Mouse (Mus musculus): ENCODE results near the gene Nbea. TPM values are rescaled to one million over a fixed set of nuclear protein-coding genes. Genes with fewer than 3 reads are reported as not detected.

Nbea gene
- polyA plus RNA-seq, 1 experiment from 2014 or later: 6.0 TPM

DNA sequence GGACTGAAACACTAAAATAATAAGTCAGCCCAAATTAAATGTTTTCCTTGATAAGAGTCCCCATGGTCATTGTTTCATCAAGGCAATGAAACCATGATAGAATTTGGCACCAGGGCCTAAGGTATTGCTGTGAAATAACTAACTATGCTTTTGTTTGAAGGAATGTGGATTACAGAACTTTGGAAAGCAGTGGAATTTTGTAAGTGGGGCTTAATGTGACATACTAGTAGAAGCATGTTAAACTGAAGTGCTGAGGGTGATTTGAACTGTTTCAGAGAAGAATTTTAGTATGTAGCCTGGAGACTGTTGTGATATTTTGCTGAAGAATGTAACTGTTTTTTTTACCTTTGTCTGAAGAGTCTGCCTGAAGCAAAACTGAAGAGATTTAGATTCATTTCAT is 66.9 kb downstream of the Nbea start:
- Histone ChIP-seq H3K4me2 (no peak overlapping the region), H3K4me1 (no peaks in the 10 kb centered on the region), H3K9ac (no peak overlapping the region), H3K36me3 (no peaks in the 10 kb centered on the region), H3K27ac (no peak overlapping the region), H3K4me3 (no peak overlapping the region), H3K9me3 (0 out of 2 replicates have a peak, but pooled peaks cover 5% of the 10 kb centered on the region), H3K27me3 (no peaks in the 10 kb centered on the region)
- ATAC-seq (ENCODE audit: borderline replicate concordance, extremely low read depth, low FRiP score, low TSS enrichment): no peak

DNA sequence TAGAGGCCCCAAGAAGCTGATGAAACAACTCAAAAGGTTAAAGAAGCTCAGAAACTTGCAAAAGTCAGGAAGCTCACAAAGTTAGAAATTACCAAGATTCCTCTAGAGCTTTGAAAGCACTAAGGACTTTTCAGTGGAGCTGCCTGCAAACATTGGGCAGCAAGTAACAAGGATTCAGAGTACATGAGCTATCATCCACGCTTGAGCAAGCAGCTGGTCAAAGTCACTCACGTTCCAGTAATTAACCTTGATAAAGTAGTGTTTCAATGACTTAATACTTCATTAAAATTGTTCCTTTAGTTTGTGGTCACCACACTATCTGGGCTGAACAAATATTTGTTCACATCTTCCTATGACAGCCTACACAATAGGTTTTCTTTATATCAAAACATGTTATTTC is 75.4 kb downstream of the Nbea start:
- 47% methylated on average over 2 of the region's 2 CpGs for WGBS

DNA sequence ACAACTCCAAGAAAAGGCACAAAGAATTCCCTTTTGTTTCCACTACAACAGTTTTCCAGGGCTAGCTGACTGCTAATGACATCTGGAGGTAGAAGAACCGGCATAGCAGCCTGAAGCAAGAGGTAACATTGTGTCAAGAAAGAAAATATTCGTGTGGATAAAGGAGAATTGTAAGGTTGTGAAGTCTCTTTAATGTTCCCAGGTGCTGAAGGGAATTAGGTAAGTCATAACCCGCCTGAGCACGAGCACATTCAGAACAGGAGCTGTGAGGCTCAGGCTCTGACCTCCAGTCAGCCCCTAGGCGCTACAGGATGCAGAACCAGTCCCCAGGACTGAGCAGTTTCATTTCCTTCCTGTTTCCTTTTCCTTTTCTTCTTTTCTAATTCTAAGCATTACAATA is 86.4 kb downstream of the Nbea start:
- Histone ChIP-seq H3K4me3 (no peak overlapping the region), H3K27me3 (no peaks in the 10 kb centered on the region), H3K9me3 (no peaks in the 10 kb centered on the region), H3K36me3 (no peaks in the 10 kb centered on the region), H3K4me1 (peaks cover 3% of the 10 kb centered on the region; the same call in 1 of the 2 replicates), H3K4me2 (no peak overlapping the region), H3K9ac (no peak overlapping the region), H3K27ac (0 out of 2 replicates have a peak overlapping the region, but pooled peaks have one; percentile 6)
- 30% methylated on average over 5 of the region's 5 CpGs for WGBS
- no peak for ATAC-seq (ENCODE audit: borderline replicate concordance, extremely low read depth, low FRiP score, low TSS enrichment)

More for the DNA sequence above, 75.4 kb downstream of the Nbea start:
- Histone ChIP-seq H3K4me1 (no peaks in the 10 kb centered on the region), H3K27me3 (no peaks in the 10 kb centered on the region), H3K4me3 (no peak overlapping the region), H3K4me2 (no peak overlapping the region), H3K9me3 (no peaks in the 10 kb centered on the region), H3K27ac (no peak overlapping the region), H3K9ac (no peak overlapping the region), H3K36me3 (no peaks in the 10 kb centered on the region)
- no peak for ATAC-seq (ENCODE audit: borderline replicate concordance, extremely low read depth, low FRiP score, low TSS enrichment)

DNA sequence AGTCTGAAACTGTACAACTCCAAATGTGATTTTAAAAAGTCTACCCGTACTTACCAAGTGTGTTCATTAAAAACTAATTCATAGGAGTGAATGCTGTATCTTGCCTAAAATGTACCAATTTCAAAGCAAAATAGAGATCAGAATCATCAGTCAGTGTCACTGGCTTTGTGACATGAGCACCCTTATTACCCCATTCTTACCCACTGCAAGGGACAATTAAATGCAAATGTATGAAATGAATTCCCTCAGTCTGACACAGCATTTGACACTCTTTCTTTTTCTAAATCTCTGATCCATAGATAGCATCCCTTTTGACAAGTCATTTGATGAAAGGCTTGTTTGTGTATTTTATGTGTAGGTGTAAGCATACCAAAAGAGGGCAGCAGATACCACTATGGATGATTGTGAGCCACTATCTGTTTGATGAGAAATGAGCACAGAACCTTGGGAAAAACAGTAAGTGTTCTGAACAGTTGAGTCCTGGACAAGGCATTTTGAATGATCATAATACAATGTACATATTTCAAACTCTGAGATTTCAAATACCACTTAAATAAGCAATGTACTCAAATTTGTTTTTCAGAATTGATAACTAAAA is 104.4 kb downstream of the Nbea start:
- Histone ChIP-seq H3K36me3 (no peaks in the 10 kb centered on the region), H3K9me3 (no peaks in the 10 kb centered on the region), H3K4me1 (no peaks in the 10 kb centered on the region), H3K4me3 (no peak overlapping the region), H3K4me2 (no peak overlapping the region), H3K9ac (no peak overlapping the region), H3K27ac (no peak overlapping the region), H3K27me3 (no peaks in the 10 kb centered on the region)
- WGBS: 86% methylated on average over 1 of the region's 1 CpGs
- ATAC-seq (ENCODE audit: borderline replicate concordance, extremely low read depth, low FRiP score, low TSS enrichment): no peak

DNA sequence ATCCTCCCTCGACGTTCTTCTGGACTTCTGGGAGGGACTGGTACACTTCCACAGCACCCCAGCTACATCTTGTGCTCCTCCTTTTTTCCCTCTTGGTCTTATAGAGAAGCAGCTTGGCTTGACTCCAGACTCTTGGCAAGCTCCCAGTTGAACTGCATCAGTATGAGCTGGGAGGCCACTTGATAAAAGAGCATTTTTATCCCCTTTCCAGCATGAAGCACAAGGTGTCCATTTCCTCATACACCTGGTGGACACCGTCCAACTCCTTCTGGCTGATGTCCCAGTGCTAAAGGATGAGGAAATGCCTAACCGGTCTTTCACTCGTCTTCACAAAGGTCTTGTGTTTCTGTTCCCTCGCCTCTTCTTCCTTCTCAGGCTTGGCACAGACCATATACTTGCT is 115.7 kb downstream of the Nbea start:
- 0 out of 2 replicates have a peak overlapping the region, but pooled peaks have one; percentile 5 for H3K27ac ChIP-seq
- H3K4me1 ChIP-seq: peaks cover 6% of the 10 kb centered on the region; the same call in 1 of the 2 replicates
- no peaks in the 10 kb centered on the region for H3K9me3 ChIP-seq
- ATAC-seq (ENCODE audit: borderline replicate concordance, extremely low read depth, low FRiP score, low TSS enrichment): peak; percentile 67; the same call in 1 of the 2 replicates
- H3K4me3 ChIP-seq: no peak overlapping the region
- no peak overlapping the region for H3K4me2 ChIP-seq
- H3K9ac ChIP-seq: no peak overlapping the region
- 50% methylated on average over 6 of the region's 6 CpGs for WGBS
- H3K36me3 ChIP-seq: no peaks in the 10 kb centered on the region
- H3K27me3 ChIP-seq: no peaks in the 10 kb centered on the region

DNA sequence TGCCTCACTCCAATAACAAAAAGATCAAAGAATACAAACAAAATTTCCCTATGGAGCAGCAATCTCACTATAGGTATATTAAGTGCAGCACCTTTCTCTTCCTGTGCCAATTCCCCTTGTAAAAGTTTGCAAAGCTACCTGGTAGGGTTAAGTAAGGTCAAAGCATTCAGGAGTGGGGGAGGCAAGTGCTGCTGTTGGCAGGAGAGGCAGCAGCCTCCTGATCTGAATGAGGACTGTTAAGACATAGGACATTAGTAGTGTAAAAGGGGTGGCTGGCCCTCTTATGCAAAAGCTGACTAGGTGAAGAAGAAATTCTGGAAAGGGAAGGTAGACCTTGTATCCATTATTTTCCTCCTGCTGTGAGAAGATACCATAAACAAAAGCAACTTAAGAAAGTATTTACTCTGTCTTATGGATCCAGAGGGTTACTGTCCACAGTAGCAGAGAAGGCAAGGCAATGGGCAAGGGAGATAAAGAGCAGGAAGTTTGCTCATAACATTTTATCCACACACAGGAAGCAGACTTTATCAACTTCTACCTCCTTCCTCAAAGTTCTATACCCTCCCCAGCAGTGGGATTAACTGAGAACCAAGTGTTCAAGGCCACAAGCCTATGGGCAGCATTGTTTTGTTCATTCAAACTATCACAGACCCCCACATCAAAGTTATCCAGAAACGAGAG is 117.0 kb downstream of the Nbea start:
- Histone ChIP-seq H3K4me2 (no peak overlapping the region), H3K36me3 (no peaks in the 10 kb centered on the region), H3K27me3 (no peaks in the 10 kb centered on the region), H3K27ac (no peak overlapping the region), H3K9me3 (no peaks in the 10 kb centered on the region), H3K4me1 (peaks cover 6% of the 10 kb centered on the region; the same call in 1 of the 2 replicates), H3K4me3 (no peak overlapping the region), H3K9ac (no peak overlapping the region)
- no peak for ATAC-seq (ENCODE audit: borderline replicate concordance, extremely low read depth, low FRiP score, low TSS enrichment)
- WGBS: 83% methylated on average over 1 of the region's 1 CpGs

DNA sequence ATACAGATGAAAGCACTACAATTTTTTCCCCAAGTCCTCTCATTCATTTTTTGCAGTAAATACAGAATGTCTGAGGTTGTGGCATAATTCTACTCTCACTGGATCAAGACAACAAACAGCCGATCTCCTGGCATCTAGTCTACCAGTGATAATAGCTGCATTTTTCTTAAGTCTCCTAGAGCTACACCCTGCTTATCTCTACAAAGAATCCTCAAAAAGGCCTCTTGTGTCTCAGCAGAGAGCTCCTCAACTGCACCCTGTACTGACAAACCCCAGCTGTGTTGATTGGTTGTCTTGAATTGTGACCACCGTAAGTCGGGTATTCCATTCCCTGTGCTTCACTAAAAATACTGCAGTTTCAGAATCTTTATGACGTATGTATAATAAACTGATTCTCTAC is 118.3 kb downstream of the Nbea start:
- Histone ChIP-seq H3K4me2 (no peak overlapping the region), H3K36me3 (no peaks in the 10 kb centered on the region), H3K9ac (no peak overlapping the region), H3K4me3 (no peak overlapping the region), H3K27ac (no peak overlapping the region), H3K4me1 (peaks cover 6% of the 10 kb centered on the region; the same call in 1 of the 2 replicates), H3K9me3 (no peaks in the 10 kb centered on the region), H3K27me3 (no peaks in the 10 kb centered on the region)
- no peak for ATAC-seq (ENCODE audit: borderline replicate concordance, extremely low read depth, low FRiP score, low TSS enrichment)
- WGBS: 68% methylated on average over 4 of the region's 4 CpGs

DNA sequence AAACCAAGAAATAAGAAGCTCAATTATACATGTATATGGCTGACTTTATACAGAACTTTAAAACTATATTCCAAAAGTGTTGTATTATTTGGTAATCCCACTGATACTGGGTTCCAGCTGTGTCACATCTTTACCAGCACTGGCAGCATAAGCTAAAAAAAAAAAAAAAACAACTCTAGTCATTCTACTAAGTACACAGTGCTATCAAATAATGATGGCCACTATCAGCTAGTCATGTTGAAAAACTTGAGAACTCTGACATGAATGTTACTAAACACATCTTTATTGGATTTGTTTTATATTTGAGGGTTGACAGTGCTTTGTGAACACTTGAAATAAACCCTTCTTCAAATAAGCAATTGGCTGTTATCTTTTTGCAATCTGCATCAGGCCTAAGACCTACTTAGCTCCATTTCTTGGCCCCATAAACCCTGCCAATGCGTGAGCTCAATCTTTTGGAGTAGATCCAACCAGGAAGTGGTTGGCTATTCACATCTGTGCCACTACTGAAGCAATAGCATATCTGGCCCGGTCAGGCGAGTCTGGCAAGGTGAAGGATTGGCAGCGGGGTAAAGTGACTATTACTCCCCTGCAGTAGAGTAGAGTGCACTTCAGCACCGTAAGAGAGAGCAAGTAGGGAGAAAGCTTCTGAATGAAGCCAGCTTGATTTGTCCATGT is 137.7 kb downstream of the Nbea start:
- H3K9ac ChIP-seq: no peak overlapping the region
- no peaks in the 10 kb centered on the region for H3K27me3 ChIP-seq
- 48% methylated on average over 5 of the region's 5 CpGs for WGBS
- no peak overlapping the region for H3K4me2 ChIP-seq
- no peak overlapping the region for H3K4me3 ChIP-seq
- H3K27ac ChIP-seq: no peak overlapping the region
- H3K36me3 ChIP-seq: no peaks in the 10 kb centered on the region
- peak; percentile 74; the same call in 1 of the 2 replicates for ATAC-seq (ENCODE audit: borderline replicate concordance, extremely low read depth, low FRiP score, low TSS enrichment)
- H3K4me1 ChIP-seq: 0 out of 2 replicates have a peak, but pooled peaks cover 5% of the 10 kb centered on the region
- H3K9me3 ChIP-seq: no peaks in the 10 kb centered on the region

DNA sequence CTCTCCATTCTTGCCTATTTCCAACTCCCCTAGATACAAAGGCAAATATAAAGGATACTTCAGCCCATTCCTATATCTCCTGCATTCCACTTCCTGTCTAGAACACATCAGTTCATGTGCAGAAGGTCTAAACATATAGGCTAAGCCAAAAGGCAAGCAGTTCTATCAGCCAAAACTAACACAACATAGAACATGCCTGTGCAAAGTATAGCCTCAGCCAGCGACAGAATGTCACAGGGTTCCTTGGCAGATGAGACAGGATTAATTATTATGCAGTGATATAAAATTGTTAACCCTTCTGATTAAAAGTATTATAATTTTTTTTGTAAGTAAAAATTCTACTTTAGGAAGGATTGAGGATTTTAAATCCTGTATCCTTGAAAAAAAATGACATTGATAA is 140.4 kb downstream of the Nbea start:
- Histone ChIP-seq H3K36me3 (no peaks in the 10 kb centered on the region), H3K4me3 (no peak overlapping the region), H3K9ac (no peak overlapping the region), H3K27me3 (no peaks in the 10 kb centered on the region), H3K27ac (no peak overlapping the region), H3K4me1 (0 out of 2 replicates have a peak, but pooled peaks cover 5% of the 10 kb centered on the region), H3K4me2 (no peak overlapping the region), H3K9me3 (no peaks in the 10 kb centered on the region)
- ATAC-seq (ENCODE audit: borderline replicate concordance, extremely low read depth, low FRiP score, low TSS enrichment): no peak
- 76% methylated on average over 1 of the region's 1 CpGs for WGBS

DNA sequence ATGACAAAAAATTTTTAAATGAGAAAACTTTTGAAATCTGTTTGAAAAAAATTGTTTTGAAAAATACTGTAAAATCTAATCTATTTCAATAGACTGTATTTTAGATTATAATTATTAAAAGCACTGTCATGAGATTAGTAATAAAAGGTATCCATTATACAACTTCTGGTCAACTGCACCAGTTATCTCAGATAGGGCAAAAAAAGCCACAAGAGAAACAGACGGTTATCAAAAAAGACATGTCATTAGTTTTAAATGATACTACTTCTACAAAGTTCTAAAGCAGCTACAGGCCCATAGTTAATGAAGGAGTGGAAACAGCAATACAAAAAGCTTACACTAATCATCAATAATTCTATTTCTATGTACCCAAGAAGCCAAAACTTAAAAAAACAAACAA is 144.0 kb downstream of the Nbea start:
- Histone ChIP-seq H3K4me3 (no peak overlapping the region), H3K27ac (no peak overlapping the region), H3K9me3 (no peaks in the 10 kb centered on the region), H3K27me3 (no peaks in the 10 kb centered on the region), H3K36me3 (no peaks in the 10 kb centered on the region), H3K4me1 (no peaks in the 10 kb centered on the region), H3K4me2 (no peak overlapping the region), H3K9ac (no peak overlapping the region)
- WGBS: 89% methylated on average over 1 of the region's 1 CpGs
- no peak for ATAC-seq (ENCODE audit: borderline replicate concordance, extremely low read depth, low FRiP score, low TSS enrichment)

DNA sequence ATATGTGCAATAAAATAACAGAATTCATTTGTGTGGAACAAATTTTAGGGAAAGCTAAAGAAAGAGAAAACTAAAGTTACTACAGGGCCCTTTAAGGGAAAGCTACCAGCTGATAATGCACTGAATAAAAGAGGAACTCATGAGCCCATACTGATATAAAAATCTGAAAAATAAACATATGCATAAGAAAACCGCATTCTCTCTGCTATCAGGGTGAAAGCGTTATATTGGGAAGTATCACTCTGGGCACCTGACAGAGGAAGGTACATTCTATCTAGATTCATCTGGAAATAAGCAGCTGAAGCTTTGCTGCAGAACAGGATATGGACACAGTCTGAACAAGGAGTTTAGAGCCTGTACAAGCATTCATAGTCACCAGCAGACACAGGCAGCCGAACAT is 148.9 kb downstream of the Nbea start:
- Histone ChIP-seq H3K4me2 (no peak overlapping the region), H3K36me3 (0 out of 2 replicates have a peak, but pooled peaks cover 2% of the 10 kb centered on the region), H3K4me3 (no peak overlapping the region), H3K4me1 (no peaks in the 10 kb centered on the region), H3K27me3 (no peaks in the 10 kb centered on the region), H3K27ac (no peak overlapping the region), H3K9ac (no peak overlapping the region), H3K9me3 (no peaks in the 10 kb centered on the region)
- 59% methylated on average over 3 of the region's 3 CpGs for WGBS
- no peak for ATAC-seq (ENCODE audit: borderline replicate concordance, extremely low read depth, low FRiP score, low TSS enrichment)

DNA sequence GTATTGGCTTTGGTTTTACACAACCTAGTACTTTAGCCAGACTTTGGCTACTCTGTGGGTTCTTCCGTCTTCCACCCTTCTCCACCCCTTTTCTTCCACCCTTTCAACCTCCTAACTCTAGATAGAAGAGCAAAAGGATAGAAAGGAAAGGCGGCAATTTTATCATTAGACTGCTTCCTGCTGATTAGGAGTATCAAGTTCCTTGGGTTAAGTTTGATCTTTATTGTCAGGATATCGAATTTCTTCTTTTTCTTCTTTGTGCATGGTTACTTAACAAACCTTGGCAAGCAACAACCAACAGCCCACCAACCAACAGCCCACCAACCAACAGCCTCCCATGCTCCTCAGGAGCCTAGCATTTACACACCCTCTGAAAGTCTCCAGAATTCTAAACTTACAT is 165.0 kb downstream of the Nbea start:
- no peaks in the 10 kb centered on the region for H3K27me3 ChIP-seq
- H3K4me1 ChIP-seq: no peaks in the 10 kb centered on the region
- H3K9ac ChIP-seq: no peak overlapping the region
- no peaks in the 10 kb centered on the region for H3K9me3 ChIP-seq
- no peaks in the 10 kb centered on the region for H3K36me3 ChIP-seq
- no peak overlapping the region for H3K4me3 ChIP-seq
- 86% methylated on average over 3 of the region's 3 CpGs for WGBS
- no peak for ATAC-seq (ENCODE audit: borderline replicate concordance, extremely low read depth, low FRiP score, low TSS enrichment)
- H3K27ac ChIP-seq: no peak overlapping the region
- H3K4me2 ChIP-seq: no peak overlapping the region
